Mouse (Mus musculus) limb, embryonic 15.5 days (tissue): ENCODE data around the gene Kcnk4. TPM values are rescaled to one million over a fixed set of nuclear protein-coding genes. Genes with fewer than 3 reads are reported as not detected.
"Not testable (repeated sequence)": the region's sequence is repeated elsewhere in the genome, so short reads cannot be mapped to it uniquely, and the experiment has no call there.

Experiments used
- ATAC-seq: fragments of 200-750 bp; cut with Nextera tagmentation; 2 replicates; pipeline ENCODE4 v1.8.0; 2017; ENCODE audit warnings: low read depth, moderate TSS enrichment; ENCODE audit not compliant: insufficient number of reproducible peaks, low FRiP score, low TSS enrichment
- H3K27ac ChIP-seq: fragments of 300-500 bp; sonication (generic); 2 replicates; pipeline ENCODE4 v1.5.1; 2015; ENCODE audit warnings: moderate library complexity, mild to moderate bottlenecking, inconsistent platforms
- H3K27me3 ChIP-seq: fragments of 300-500 bp; sonication (generic); 2 replicates; pipeline ENCODE4 v1.6.1; 2015; ENCODE audit warnings: inconsistent platforms
- H3K36me3 ChIP-seq: fragments of 300-500 bp; sonication (generic); 2 replicates; pipeline ENCODE4 v1.6.1; 2015; ENCODE audit warnings: inconsistent platforms
- H3K4me1 ChIP-seq: fragments of 300-500 bp; sonication (generic); 2 replicates; pipeline ENCODE4 v1.6.1; 2015; ENCODE audit warnings: inconsistent platforms
- H3K4me2 ChIP-seq: fragments of 300-500 bp; sonication (generic); 2 replicates; pipeline ENCODE4 v1.6.1; 2015; ENCODE audit warnings: mild to moderate bottlenecking, inconsistent platforms
- H3K4me3 ChIP-seq: fragments of 300-500 bp; sonication (generic); 2 replicates; pipeline ENCODE4 v1.5.1; 2015; ENCODE audit warnings: mild to moderate bottlenecking, inconsistent platforms
- H3K9ac ChIP-seq: fragments of 300-500 bp; sonication (generic); 2 replicates; pipeline ENCODE4 v1.6.1; 2015; ENCODE audit warnings: inconsistent platforms
- H3K9me3 ChIP-seq: fragments of 300-500 bp; sonication (generic); 2 replicates; pipeline ENCODE4 v1.6.1; 2016; ENCODE audit warnings: inconsistent platforms
- WGBS: fragments of 180-500 bp; shearing (Covaris S2); methylation state at CpG from one replicate; pipeline ENCODE4 v1.1.7; 2015; 5-methylcytosine and 5-hydroxymethylcytosine counted together
- polyA plus RNA-seq: library from polyadenylated mRNA; unstranded; fragments of >200 nt; fragmentation: Nextera tagmentation; extraction: Ambion mirVana; gene quantifications from 2 replicates; pipeline ENCODE4 v1.2.1, GENCODE M21; 2015

The Kcnk4 gene
- polyA plus RNA-seq, 1 experiment from 2014 or later: 1.7 TPM

DNA sequence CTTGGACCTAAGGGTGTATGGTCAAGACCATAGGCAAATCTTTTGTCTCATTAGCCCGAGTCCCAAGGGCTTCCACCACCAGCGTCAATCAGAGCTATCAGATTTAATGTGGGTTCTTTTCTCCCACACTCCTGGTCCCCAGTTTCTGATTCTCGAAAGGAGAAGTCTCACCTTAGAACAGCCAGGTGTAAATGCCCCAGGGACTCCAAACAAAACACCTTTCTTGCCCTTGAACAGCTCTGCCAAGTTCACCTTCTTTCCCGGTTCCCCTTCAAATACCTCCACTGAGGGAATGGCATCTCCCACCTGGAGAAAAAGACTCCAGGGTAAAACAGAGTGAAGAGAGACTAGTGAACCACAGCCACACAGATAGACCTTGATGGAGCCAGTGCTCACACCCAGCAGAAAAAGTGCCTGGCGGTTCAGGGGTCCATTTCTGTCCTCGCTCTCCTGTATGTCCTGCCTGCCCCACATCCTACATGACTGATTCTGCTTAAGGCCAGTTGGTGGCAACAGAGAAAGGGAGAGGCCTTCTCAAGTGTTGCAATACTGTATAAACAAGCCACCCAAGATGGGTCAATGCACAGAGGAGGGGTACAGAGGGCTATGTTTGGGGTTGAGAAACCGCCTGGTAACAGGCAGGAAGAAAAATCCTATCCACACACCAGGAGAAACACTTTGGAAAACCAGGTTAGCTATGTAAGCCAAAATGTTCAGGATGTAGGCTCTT lies 26.3 kb downstream of the Kcnk4 start:
- H3K4me3 ChIP-seq: peak overlapping the region; percentile 64
- H3K27me3 ChIP-seq: no peaks in the 10 kb centered on the region
- no peak overlapping the region for H3K27ac ChIP-seq
- H3K4me1 ChIP-seq: peaks cover 35% of the 10 kb centered on the region
- no peaks in the 10 kb centered on the region for H3K9me3 ChIP-seq
- peaks cover 56% of the 10 kb centered on the region for H3K36me3 ChIP-seq
- H3K9ac ChIP-seq: peak overlapping the region; percentile 7; the same call in 1 of the 2 replicates
- peak overlapping the region; percentile 57 for H3K4me2 ChIP-seq
- 82% methylated on average over 7 of the region's 7 CpGs for WGBS
- no peak for ATAC-seq

DNA sequence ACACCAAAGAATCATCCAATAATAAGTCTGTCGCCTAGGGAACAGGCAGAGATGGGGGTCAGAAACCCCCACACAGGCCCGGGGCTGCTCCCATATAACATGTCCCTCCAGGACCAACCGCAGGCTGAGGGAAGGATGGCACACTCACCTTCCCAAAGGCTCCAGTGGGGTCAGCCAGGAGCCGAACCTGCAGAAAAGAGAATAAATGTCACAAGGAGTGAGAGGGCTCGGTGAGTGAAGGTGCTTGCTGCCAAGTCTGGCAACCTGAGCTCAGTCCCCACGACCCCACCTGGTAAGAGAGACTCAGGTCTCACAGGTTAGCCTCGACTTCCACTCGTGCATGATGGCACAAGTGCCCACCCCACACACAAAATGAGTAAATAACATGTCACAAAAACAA lies 27.2 kb downstream of the Kcnk4 start:
- H3K4me3 ChIP-seq: no peak overlapping the region
- no peaks in the 10 kb centered on the region for H3K9me3 ChIP-seq
- H3K36me3 ChIP-seq: peaks cover 47% of the 10 kb centered on the region
- H3K9ac ChIP-seq: no peak overlapping the region
- no peak overlapping the region for H3K4me2 ChIP-seq
- ATAC-seq: no peak
- no peaks in the 10 kb centered on the region for H3K27me3 ChIP-seq
- 89% methylated on average over 8 of the region's 8 CpGs for WGBS
- H3K4me1 ChIP-seq: peaks cover 35% of the 10 kb centered on the region
- H3K27ac ChIP-seq: no peak overlapping the region

DNA sequence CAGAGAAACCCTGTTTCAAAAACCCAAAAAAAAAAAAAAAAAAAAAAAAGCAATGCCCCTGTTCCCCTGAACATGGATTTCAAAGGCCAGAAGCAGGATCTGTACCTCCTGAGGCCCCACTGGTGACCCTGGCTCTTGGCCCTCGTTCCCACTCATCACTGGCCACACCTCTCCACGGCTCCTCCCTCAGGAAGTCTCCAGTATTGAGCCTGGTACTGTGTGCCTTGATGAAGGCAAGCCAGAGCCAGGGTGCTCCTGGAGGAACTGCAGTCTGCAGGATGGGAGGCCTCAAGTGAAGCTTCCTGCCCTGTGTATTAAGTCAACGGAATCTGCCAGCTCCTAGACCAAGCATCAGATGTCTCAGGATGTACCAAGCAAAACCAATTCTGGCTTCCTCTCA lies 28.1 kb downstream of the Kcnk4 start:
- peaks cover 27% of the 10 kb centered on the region for H3K4me1 ChIP-seq
- H3K36me3 ChIP-seq: peaks cover 38% of the 10 kb centered on the region
- H3K4me3 ChIP-seq: no peak overlapping the region
- no peak overlapping the region for H3K9ac ChIP-seq
- no peaks in the 10 kb centered on the region for H3K27me3 ChIP-seq
- WGBS: 88% methylated on average over 3 of the region's 3 CpGs
- no peaks in the 10 kb centered on the region for H3K9me3 ChIP-seq
- no peak for ATAC-seq
- H3K27ac ChIP-seq: no peak overlapping the region
- no peak overlapping the region for H3K4me2 ChIP-seq

- Histone ChIP-seq H3K4me1 (peaks cover 23% of the 10 kb centered on the region), H3K27me3 (no peaks in the 10 kb centered on the region), H3K9me3 (no peaks in the 10 kb centered on the region), H3K9ac (no peak overlapping the region), H3K36me3 (peaks cover 36% of the 10 kb centered on the region), H3K4me3 (no peak overlapping the region), H3K4me2 (no peak overlapping the region), H3K27ac (no peak overlapping the region)
- no peak for ATAC-seq
- 91% methylated on average over 11 of the region's 11 CpGs for WGBS
Measured at GRCm38 (mm10) chr19:6905498-6906159, 28.7 kb downstream of the Kcnk4 start.

DNA sequence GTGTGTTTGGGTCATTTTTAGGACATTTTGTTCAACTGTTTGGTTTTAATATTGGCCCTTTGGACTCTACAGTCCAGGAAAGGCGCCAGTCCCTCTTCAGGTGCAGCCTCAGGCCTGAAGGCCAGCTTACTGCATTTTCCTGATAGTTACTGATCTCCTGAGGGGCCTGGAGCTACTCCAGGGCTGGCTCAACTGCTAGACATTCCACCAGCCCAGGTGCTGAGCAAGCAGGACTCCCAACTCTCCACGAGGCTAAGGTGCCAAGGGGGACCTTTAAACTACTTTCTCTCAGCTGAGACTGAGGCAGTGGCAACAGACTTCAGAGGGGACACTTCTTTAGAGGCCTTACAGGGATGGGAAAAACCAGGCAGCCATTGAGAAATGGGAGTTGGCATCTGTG lies 29.5 kb downstream of the Kcnk4 start:
- Histone ChIP-seq H3K4me3 (no peak overlapping the region), H3K9me3 (no peaks in the 10 kb centered on the region), H3K27me3 (no peaks in the 10 kb centered on the region), H3K36me3 (peaks cover 36% of the 10 kb centered on the region), H3K27ac (no peak overlapping the region), H3K4me2 (no peak overlapping the region), H3K9ac (no peak overlapping the region), H3K4me1 (peaks cover 23% of the 10 kb centered on the region)
- ATAC-seq: no peak
- 61% methylated on average over 2 of the region's 2 CpGs for WGBS

GRCm38 (mm10) chr19:6903031-6903430 lies 31.3 kb downstream of the Kcnk4 start:
- Histone ChIP-seq H3K27ac (no peak overlapping the region), H3K27me3 (no peaks in the 10 kb centered on the region), H3K4me1 (peaks cover 16% of the 10 kb centered on the region), H3K4me2 (no peak overlapping the region), H3K9ac (no peak overlapping the region), H3K36me3 (peaks cover 36% of the 10 kb centered on the region), H3K9me3 (no peaks in the 10 kb centered on the region), H3K4me3 (no peak overlapping the region)
- no peak for ATAC-seq
- 91% methylated on average over 1 of the region's 1 CpGs for WGBS

- Histone ChIP-seq H3K4me2 (no peak overlapping the region), H3K27me3 (no peaks in the 10 kb centered on the region), H3K9me3 (no peaks in the 10 kb centered on the region), H3K27ac (no peak overlapping the region), H3K4me1 (0 out of 2 replicates have a peak, but pooled peaks cover under 1% of the 10 kb centered on the region), H3K36me3 (peaks cover 7% of the 10 kb centered on the region; the same call in 1 of the 2 replicates), H3K4me3 (no peak overlapping the region), H3K9ac (no peak overlapping the region)
- ATAC-seq: no peak
- WGBS: 82% methylated on average over 4 of the region's 4 CpGs
Measured at GRCm38 (mm10) chr19:6899641-6900040, 34.7 kb downstream of the Kcnk4 start.

- H3K4me1 ChIP-seq, H3K36me3 ChIP-seq, ATAC-seq, H3K27ac ChIP-seq, H3K27me3 ChIP-seq, H3K4me2 ChIP-seq, H3K9ac ChIP-seq, H3K4me3 ChIP-seq, H3K9me3 ChIP-seq: not testable (repeated sequence)
- WGBS: 86% methylated on average over 18 of the region's 18 CpGs
Measured at GRCm38 (mm10) chr19:6895608-6896305, 38.6 kb downstream of the Kcnk4 start.

GRCm38 (mm10) chr19:6893731-6894451 lies 40.4 kb downstream of the Kcnk4 start:
- Histone ChIP-seq H3K4me1 (no peaks in the 10 kb centered on the region; the same call in 1 of the 2 replicates), H3K27me3 (no peaks in the 10 kb centered on the region), H3K9me3 (no peaks in the 10 kb centered on the region), H3K36me3 (no peaks in the 10 kb centered on the region), H3K4me3 (no peak overlapping the region), H3K27ac (no peak overlapping the region), H3K9ac (no peak overlapping the region), H3K4me2 (no peak overlapping the region)
- WGBS: 92% methylated on average over 14 of the region's 14 CpGs
- no peak for ATAC-seq

DNA sequence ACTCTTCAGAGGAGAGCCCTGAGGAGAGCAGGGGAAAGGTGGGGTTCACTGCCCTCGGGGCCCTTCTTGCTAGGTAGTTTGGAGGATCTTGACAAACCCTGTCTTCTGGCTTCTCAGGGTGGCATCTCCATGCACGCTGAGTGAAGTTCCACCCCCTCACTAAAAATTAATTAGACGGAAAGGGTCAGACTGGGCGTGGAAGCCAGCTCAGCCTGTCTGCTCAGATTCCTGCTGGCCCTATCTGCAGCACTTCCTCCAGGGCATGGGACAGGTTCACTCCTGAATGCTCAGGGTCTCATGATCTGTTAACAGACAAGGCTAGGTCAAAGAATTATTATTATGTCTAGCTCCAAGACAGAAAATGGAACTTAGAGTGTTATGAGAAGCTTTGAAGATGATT lies 41.8 kb downstream of the Kcnk4 start:
- H3K4me3 ChIP-seq: no peak overlapping the region
- H3K9me3 ChIP-seq: no peaks in the 10 kb centered on the region
- H3K4me2 ChIP-seq: no peak overlapping the region
- H3K36me3 ChIP-seq: no peaks in the 10 kb centered on the region
- 40% methylated on average over 4 of the region's 4 CpGs for WGBS
- no peaks in the 10 kb centered on the region; the same call in 1 of the 2 replicates for H3K4me1 ChIP-seq
- no peaks in the 10 kb centered on the region for H3K27me3 ChIP-seq
- H3K9ac ChIP-seq: no peak overlapping the region
- no peak overlapping the region for H3K27ac ChIP-seq
- no peak for ATAC-seq

DNA sequence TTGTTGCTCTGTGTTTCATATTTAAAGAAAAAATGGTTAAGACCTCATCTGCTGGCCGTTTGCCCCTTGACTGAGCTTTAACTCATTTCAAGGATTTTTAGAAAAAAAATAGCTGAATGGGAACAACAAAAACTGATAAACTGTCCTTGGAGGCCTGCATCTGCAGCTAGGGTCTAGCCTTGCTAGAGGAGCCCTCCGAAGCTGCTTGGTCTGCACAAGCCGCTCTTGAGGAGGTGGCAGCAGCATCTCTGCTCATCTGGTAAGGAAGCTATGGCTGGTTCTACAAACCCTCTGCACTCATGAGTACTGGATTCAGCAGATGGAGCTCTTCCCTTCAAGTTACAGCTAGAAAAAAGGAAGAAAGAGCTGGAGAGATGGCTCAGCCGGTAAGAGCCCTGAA lies 56.4 kb downstream of the Kcnk4 start:
- Histone ChIP-seq H3K4me1 (no peaks in the 10 kb centered on the region), H3K27me3 (no peaks in the 10 kb centered on the region), H3K9ac (no peak overlapping the region), H3K9me3 (no peaks in the 10 kb centered on the region), H3K4me2 (no peak overlapping the region), H3K36me3 (no peaks in the 10 kb centered on the region), H3K27ac (no peak overlapping the region), H3K4me3 (no peak overlapping the region)
- no peak for ATAC-seq
- 86% methylated on average over 4 of the region's 4 CpGs for WGBS
